Mouse (Mus musculus): ENCODE measurements around the gene Ky. TPM values are rescaled to one million over a fixed set of nuclear protein-coding genes. Genes with fewer than 3 reads are reported as not detected.

The Ky gene
- polyA plus RNA-seq, 2 experiments = not detected

GRCm38 (mm10) chr9:102594667-102595393 lies 89.3 kb downstream of the Ky start:
- no peaks in the 10 kb centered on the region for H3K27me3 ChIP-seq (ENCODE audit: control insufficient read depth, insufficient read depth, low read length)
- 75% methylated on average over 6 of the region's 6 CpGs for WGBS (ENCODE audit: insufficient replicate concordance)
- no peak overlapping the region for H3K4me2 ChIP-seq (ENCODE audit: low read depth)
- no peak for TF ChIP-seq EP300 (IDR thresholded peaks at IDR 0.05; ENCODE audit: low read depth)
- TF ChIP-seq CTCF (IDR thresholded peaks at IDR 0.05; ENCODE audit: low read depth) = no peak
- no peaks in the 10 kb centered on the region for H3K4me1 ChIP-seq (replicated peaks; ENCODE audit: control insufficient read depth in 2 of 2, insufficient read depth in 2 of 2, low read length in 1 of 2)
- H3K9me3 ChIP-seq (ENCODE audit: control insufficient read depth, low read length) = no peaks in the 10 kb centered on the region
- DNase-seq (ENCODE audit: low read depth in 3 of 3, low spot score in 3 of 3) = no peak
- no peak overlapping the region for H3K27ac ChIP-seq
- H3K9ac ChIP-seq (replicated peaks) = no peak overlapping the region
- H3K4me3 ChIP-seq (ENCODE audit: insufficient read depth in 1 of 2, low read depth in 2 of 2, low read length in 2 of 2) = no peak overlapping the region
- no peak for ATAC-seq (ENCODE audit: insufficient read depth)
- H3K36me3 ChIP-seq (replicated peaks; ENCODE audit: control insufficient read depth, insufficient read depth, low read depth) = peaks cover 4% of the 10 kb centered on the region

Other genes starting within 250 kb of the Ky start
- gene Ephb1, start 151.1 kb upstream of the Ky start, polyA plus RNA-seq (2012; rRNA removed) = 0.25 and 0.28 TPM in 2 replicates
- 0.19 and 0.29 TPM in 2 replicates for gene Ephb1, start 151.1 kb upstream of the Ky start, polyA plus RNA-seq (2014; fragmentation: Nextera tagmentation; extraction: Ambion mirVana)
- gene Anapc13, start 120.5 kb downstream of the Ky start, polyA plus RNA-seq (2012; rRNA removed) = 39.9 and 89.7 TPM in 2 replicates
- 99.9 and 102 TPM in 2 replicates for gene Anapc13, start 120.5 kb downstream of the Ky start, polyA plus RNA-seq (2014; fragmentation: Nextera tagmentation; extraction: Ambion mirVana)
- gene Cep63, start 120.8 kb downstream of the Ky start, polyA plus RNA-seq (2012; rRNA removed) = 2.2 and 5.7 TPM in 2 replicates
- 15.5 and 16.7 TPM in 2 replicates for gene Cep63, start 120.8 kb downstream of the Ky start, polyA plus RNA-seq (2014; fragmentation: Nextera tagmentation; extraction: Ambion mirVana)
- 2.1 and 2.6 TPM in 2 replicates for gene Amotl2, start 210.9 kb downstream of the Ky start, polyA plus RNA-seq (2012; rRNA removed)
- 2.5 and 3.0 TPM in 2 replicates for gene Amotl2, start 210.9 kb downstream of the Ky start, polyA plus RNA-seq (2014; fragmentation: Nextera tagmentation; extraction: Ambion mirVana)

Measured in liver, embryonic 14.5 days (tissue).